Mouse (Mus musculus) liver, postnatal 0 days (tissue): ENCODE measurements around the gene Akap8l. TPM values are rescaled to one million over a fixed set of nuclear protein-coding genes. Genes with fewer than 3 reads are reported as not detected.
A peak's percentile ranks its signal among the peaks of the same experiment; 100 is the strongest.

Experiments used
- ATAC-seq: fragments of 200-750 bp; cut with Nextera tagmentation; 2 replicates; pipeline ENCODE4 v1.8.0; 2017; ENCODE audit warnings: mild to moderate bottlenecking, moderate library complexity
- DNase-seq: peaks from one replicate; pipeline ENCODE4 v3.0.0-alpha.2; 2016
- H3K27ac ChIP-seq: fragments of 300-500 bp; sonication (generic); 2 replicates; pipeline ENCODE4 v1.5.1; 2014; ENCODE audit warnings: antibody characterized with exemption, moderate library complexity, mild to moderate bottlenecking, low read depth
- H3K27me3 ChIP-seq: fragments of 300-500 bp; sonication (generic); 2 replicates; pipeline ENCODE4 v1.6.1; 2014; ENCODE audit warnings: low read length, control low read depth, mixed read lengths; ENCODE audit not compliant: insufficient read depth
- H3K36me3 ChIP-seq: fragments of 300-500 bp; sonication (generic); replicated peaks from 2 replicates; pipeline ENCODE4 v1.6.1; 2014; ENCODE audit warnings: mild to moderate bottlenecking, control low read depth, low read length, moderate library complexity, mixed read lengths; ENCODE audit not compliant: insufficient read depth
- H3K4me1 ChIP-seq: fragments of 300-500 bp; sonication (generic); 2 replicates; pipeline ENCODE4 v1.6.1; 2014; ENCODE audit warnings: antibody characterized with exemption, mild to moderate bottlenecking, control low read depth; ENCODE audit not compliant: insufficient read depth
- H3K4me2 ChIP-seq: fragments of 300-500 bp; sonication (generic); 2 replicates; pipeline ENCODE4 v1.6.1; 2014; ENCODE audit warnings: low read depth, mild to moderate bottlenecking, low read length, moderate library complexity, mixed read lengths
- H3K4me3 ChIP-seq: fragments of 300-500 bp; sonication (generic); 2 replicates; pipeline ENCODE4 v1.5.1; 2014; ENCODE audit warnings: low read depth, low read length
- H3K9ac ChIP-seq: fragments of 300-500 bp; sonication (generic); replicated peaks from 2 replicates; pipeline ENCODE4 v1.6.1; 2014; ENCODE audit warnings: mild to moderate bottlenecking, moderate library complexity
- H3K9me3 ChIP-seq: fragments of 300-500 bp; sonication (generic); 2 replicates; pipeline ENCODE4 v1.6.1; 2016; ENCODE audit warnings: mild to moderate bottlenecking, control low read depth, low read length, mixed read lengths
- CTCF ChIP-seq: sonication (generic); IDR thresholded peaks from 2 replicates; pipeline ENCODE4 v1.5.1; 2016; ENCODE audit warnings: antibody characterized with exemption, low read depth
- EP300 ChIP-seq: IDR thresholded peaks from 2 replicates; pipeline ENCODE4 v1.6.1; 2016; ENCODE audit warnings: antibody characterized with exemption, low read depth, mild to moderate bottlenecking
- WGBS: fragments of 180-500 bp; shearing (Covaris S2); extraction: QIAGEN DNeasy Blood & Tissue Kit; methylation state at CpG from one replicate; pipeline ENCODE4 v1.1.7; 2014; ENCODE audit not compliant: insufficient replicate concordance; 5-methylcytosine and 5-hydroxymethylcytosine counted together
- polyA plus RNA-seq: library from polyadenylated mRNA; unstranded; fragments of >200 nt; fragmentation: Nextera tagmentation; extraction: Ambion mirVana; gene quantifications from 2 replicates; pipeline ENCODE4 v1.2.1, GENCODE M21; 2015

Akap8l gene
- polyA plus RNA-seq, 1 experiment from 2014 or later, result 23.8 TPM

DNA sequence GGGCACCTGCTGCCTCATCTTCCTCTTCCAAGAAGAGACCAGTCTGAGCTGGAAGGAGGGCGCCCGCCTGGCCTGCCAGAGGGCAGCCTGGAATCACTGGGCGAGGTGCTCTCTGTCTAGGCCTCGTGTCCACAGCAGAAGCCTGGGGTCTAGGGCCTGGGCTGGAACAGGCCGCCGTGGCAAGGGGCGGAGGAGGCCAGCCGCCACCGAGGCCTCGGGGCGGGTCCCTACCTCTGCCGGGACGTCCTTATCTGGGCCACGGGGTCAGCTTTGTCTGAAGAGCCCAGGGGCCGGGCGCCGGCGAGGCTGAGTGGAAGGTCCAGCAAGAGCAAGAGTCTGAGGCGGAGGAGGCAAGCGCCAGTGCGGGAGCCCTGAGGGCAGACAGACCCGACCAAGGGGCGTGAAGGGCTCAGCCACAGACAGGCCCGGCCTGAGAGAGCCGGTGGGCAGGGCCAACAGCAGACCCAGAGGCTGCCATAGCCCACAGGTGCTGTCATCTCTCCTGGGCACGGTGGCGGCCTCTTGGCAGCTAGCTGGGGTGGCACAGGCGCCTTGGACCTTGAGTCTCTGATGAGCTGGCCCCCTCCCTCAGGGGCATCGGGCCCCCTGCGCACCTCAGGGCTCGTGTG, 16.6 kb downstream of the Akap8l start:
- WGBS, result 85% methylated on average over 28 of the region's 31 CpGs
- no peak overlapping the region for H3K4me3 ChIP-seq
- TF ChIP-seq EP300 (no peak), CTCF (no peak)
- DNase-seq (no peak), ATAC-seq (no peak)
- no peak overlapping the region for H3K27ac ChIP-seq
- H3K4me1 ChIP-seq, result no peaks in the 10 kb centered on the region
- H3K27me3 ChIP-seq, result no peaks in the 10 kb centered on the region
- no peaks in the 10 kb centered on the region for H3K9me3 ChIP-seq
- no peak overlapping the region for H3K4me2 ChIP-seq
- H3K36me3 ChIP-seq, result peaks cover 70% of the 10 kb centered on the region
- H3K9ac ChIP-seq, result no peak overlapping the region

DNA sequence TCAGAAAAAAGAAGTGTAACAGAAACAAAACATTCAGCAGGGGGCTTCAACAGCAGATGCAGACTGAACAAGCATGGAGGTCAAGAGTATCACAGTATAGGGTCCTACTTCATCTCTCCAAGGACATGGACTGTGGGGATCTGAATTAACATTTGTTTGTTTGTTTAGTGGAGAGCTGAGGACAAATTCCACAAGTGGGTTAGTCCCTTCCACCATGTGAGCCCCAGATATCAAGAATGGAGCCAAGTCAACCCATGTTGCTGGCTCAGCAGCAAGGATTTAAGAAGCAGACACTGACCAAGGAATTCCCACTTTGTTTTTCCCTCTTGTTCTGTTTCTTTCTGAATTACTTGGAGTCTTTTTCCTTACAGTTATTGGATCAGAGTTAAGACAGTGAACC, 22.9 kb downstream of the Akap8l start:
- Histone ChIP-seq H3K4me3 (no peak overlapping the region), H3K36me3 (peaks cover 35% of the 10 kb centered on the region), H3K9ac (no peak overlapping the region), H3K27me3 (no peaks in the 10 kb centered on the region), H3K9me3 (no peaks in the 10 kb centered on the region), H3K27ac (no peak overlapping the region), H3K4me1 (peaks cover 5% of the 10 kb centered on the region; the same call in 1 of the 2 replicates), H3K4me2 (no peak overlapping the region)
- ATAC-seq (peak; percentile 27; the same call in 1 of the 2 replicates), DNase-seq (no peak)
- no peak for TF ChIP-seq EP300
- no peak for TF ChIP-seq CTCF

DNA sequence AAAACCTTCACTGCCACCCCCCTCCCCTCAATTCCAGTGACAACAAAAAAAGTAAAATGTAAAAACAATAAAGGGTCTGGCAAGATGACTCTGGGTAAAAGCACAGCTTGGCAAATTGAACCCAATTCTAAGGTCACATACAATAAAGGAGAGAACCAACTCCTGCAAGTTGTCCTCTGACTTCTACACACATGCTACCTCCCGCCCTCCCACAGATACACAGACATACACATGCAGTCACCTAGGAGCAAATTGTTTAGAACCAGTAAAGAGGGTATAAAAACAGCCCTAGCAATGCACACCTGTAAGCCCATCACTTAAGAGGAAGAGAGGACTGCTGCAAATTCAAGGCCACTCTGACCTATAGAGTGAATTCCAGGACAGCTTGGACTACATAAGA, 27.6 kb downstream of the Akap8l start:
- TF ChIP-seq EP300, result no peak
- no peak for TF ChIP-seq CTCF
- Histone ChIP-seq H3K4me1 (peaks cover 23% of the 10 kb centered on the region; the same call in 1 of the 2 replicates), H3K36me3 (peaks cover 22% of the 10 kb centered on the region), H3K27me3 (no peaks in the 10 kb centered on the region), H3K9me3 (no peaks in the 10 kb centered on the region), H3K9ac (no peak overlapping the region), H3K27ac (no peak overlapping the region), H3K4me3 (no peak overlapping the region), H3K4me2 (no peak overlapping the region)
- ATAC-seq, result no peak
- WGBS, result 87% methylated on average over 1 of the region's 1 CpGs
- no peak for DNase-seq

DNA sequence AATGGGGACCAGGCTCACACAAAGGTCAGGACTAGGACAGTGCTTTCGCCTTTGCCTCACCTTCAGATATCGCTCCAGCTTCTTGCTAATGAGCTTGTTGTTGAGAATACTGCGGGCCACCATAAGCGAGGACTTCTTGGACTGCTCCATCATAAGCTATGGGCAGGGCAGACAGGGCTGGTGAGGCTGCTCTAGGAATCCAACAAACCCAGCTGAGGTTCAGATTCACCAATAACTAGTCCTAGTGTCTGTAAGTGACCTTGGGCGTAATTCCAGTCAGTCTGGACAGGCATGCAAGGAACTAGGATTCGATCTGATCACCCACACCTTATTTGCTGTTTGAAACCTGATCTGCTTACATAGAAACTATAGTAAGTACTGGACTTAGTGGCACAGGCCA, 28.6 kb downstream of the Akap8l start:
- H3K27me3 ChIP-seq, result no peaks in the 10 kb centered on the region
- TF ChIP-seq EP300 (no peak), CTCF (no peak)
- H3K4me1 ChIP-seq, result peaks cover 18% of the 10 kb centered on the region; the same call in 1 of the 2 replicates
- H3K9me3 ChIP-seq, result no peaks in the 10 kb centered on the region
- H3K36me3 ChIP-seq, result peaks cover 25% of the 10 kb centered on the region
- peak overlapping the region; percentile 96 for H3K4me2 ChIP-seq
- ATAC-seq (no peak), DNase-seq (peak; percentile 20)
- 19% methylated on average over 6 of the region's 6 CpGs for WGBS
- H3K27ac ChIP-seq, result peak overlapping the region; percentile 93
- peak overlapping the region; percentile 79 for H3K9ac ChIP-seq
- peak overlapping the region; percentile 88 for H3K4me3 ChIP-seq

DNA sequence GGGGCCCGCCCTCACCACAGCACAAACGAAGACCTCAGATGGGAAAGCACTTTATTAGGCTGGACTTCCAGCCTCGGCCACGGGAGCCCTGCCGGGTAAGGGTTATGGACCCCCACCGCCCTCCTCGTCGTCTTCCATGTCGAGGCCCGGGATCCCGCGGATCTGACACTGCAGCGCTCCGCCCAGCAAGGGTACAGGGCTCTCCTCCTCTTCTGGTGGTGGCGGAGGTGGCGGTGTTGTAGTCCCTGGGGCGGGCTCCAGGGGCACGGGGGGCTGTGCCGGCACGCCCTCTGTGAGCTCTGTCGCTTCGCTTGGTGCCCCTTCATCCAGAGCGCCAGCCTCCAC, 29.0 kb downstream of the Akap8l start:
- 1% methylated on average over 23 of the region's 23 CpGs for WGBS
- peak overlapping the region; percentile 79 for H3K9ac ChIP-seq
- H3K4me1 ChIP-seq, result peaks cover 18% of the 10 kb centered on the region; the same call in 1 of the 2 replicates
- TF ChIP-seq CTCF, result peak; percentile 28; the same call in 1 of the 2 replicates
- TF ChIP-seq EP300, result no peak
- no peaks in the 10 kb centered on the region for H3K9me3 ChIP-seq
- DNase-seq (no peak), ATAC-seq (peak; percentile 62)
- H3K27ac ChIP-seq, result peak overlapping the region; percentile 93
- peak overlapping the region; percentile 96 for H3K4me2 ChIP-seq
- H3K36me3 ChIP-seq, result peaks cover 26% of the 10 kb centered on the region
- H3K27me3 ChIP-seq, result no peaks in the 10 kb centered on the region
- peak overlapping the region; percentile 88 for H3K4me3 ChIP-seq

DNA sequence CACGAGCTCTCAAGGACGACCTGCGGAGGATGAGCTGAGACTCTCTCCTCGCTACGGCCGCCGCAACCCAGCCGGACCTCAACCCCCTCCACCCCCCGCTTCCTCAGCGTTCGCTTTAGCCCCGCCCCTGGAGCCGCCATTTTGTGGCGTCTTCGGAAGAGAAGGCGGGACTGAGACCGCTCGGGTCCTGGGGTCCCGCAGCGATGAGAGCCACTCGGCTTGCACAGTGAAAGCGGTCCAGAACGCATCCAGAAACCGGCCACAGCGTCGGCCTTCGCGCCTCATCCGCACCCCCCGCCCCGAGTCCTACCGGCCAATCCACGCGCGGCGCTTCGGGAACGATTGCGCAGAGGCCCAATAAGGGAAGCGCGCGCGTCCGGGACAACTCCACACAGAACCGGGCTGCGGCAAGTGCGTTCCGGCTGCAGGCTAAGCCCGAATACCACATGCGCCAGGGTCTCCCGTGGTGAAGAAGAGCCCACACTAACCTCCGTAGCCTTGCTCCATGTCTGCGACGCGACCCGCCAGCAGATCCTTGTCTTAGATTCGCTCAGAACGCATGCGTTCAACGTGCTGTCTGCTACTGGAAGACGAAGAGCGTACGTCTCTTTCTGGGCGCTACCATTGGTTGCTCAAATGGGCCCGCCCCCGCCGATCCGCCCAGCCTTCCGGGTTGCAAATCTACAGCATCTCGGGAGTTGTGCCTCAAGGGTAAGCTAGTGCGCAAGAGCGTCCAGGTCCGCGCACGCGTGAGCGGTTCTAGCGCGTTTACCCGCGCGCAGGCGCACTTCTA, 29.6 kb downstream of the Akap8l start, which contains the start of gene Akap8:
Gene Akap8, minus strand, starts transcription at position 642 of the 793 bp plus-strand sequence.
- Histone ChIP-seq H3K36me3 (peaks cover 29% of the 10 kb centered on the region), H3K9ac (peak within 1 kb of the TSS; percentile 91), H3K27me3 (no peaks in the 10 kb centered on the region), H3K4me1 (peaks cover 18% of the 10 kb centered on the region; the same call in 1 of the 2 replicates), H3K27ac (peak within 1 kb of the TSS; percentile 93), H3K9me3 (no peaks in the 10 kb centered on the region), H3K4me3 (peak within 1 kb of the TSS; percentile 88), H3K4me2 (peak within 1 kb of the TSS; percentile 96)
- peak; percentile 97 for DNase-seq
- peak; percentile 31; the same call in 1 of the 2 replicates for TF ChIP-seq EP300
- TF ChIP-seq CTCF, result no peak
- WGBS, result under 1% methylated on average over 82 of the region's 83 CpGs
- peak; percentile 96 for ATAC-seq
